Mouse (Mus musculus): ENCODE data around the gene Ugt1a6a. TPM values are rescaled to one million over a fixed set of nuclear protein-coding genes. Genes with fewer than 3 reads are reported as not detected.

The Ugt1a6a gene
- polyA plus RNA-seq, 1 experiment, result 2.2 TPM

GRCm38 (mm10) chr1:88226670-88227379 is 92.2 kb downstream of the Ugt1a6a start, which contains the start of gene Mroh2a:
Mroh2a (plus strand) TSS chr1:88226986.
- DNase-seq (ENCODE audit: extremely low spot score in 1 of 2, low spot score in 1 of 2), result no peak

- no peak for DNase-seq (ENCODE audit: extremely low spot score in 1 of 2, low spot score in 1 of 2)
Measured at GRCm38 (mm10) chr1:88227482-88227881, 92.9 kb downstream of the Ugt1a6a start.

GRCm38 (mm10) chr1:88228121-88228520 is 93.5 kb downstream of the Ugt1a6a start:
- no peak for DNase-seq (ENCODE audit: extremely low spot score in 1 of 2, low spot score in 1 of 2)

GRCm38 (mm10) chr1:88229566-88229965 is 95.0 kb downstream of the Ugt1a6a start:
- no peak for DNase-seq (ENCODE audit: extremely low spot score in 1 of 2, low spot score in 1 of 2)

- DNase-seq (ENCODE audit: extremely low spot score in 1 of 2, low spot score in 1 of 2), result no peak
Measured at GRCm38 (mm10) chr1:88229986-88230385, 95.4 kb downstream of the Ugt1a6a start.

GRCm38 (mm10) chr1:88230421-88230820 is 95.8 kb downstream of the Ugt1a6a start:
- no peak for DNase-seq (ENCODE audit: extremely low spot score in 1 of 2, low spot score in 1 of 2)

GRCm38 (mm10) chr1:88230981-88231802 is 96.6 kb downstream of the Ugt1a6a start:
- no peak for DNase-seq (ENCODE audit: extremely low spot score in 1 of 2, low spot score in 1 of 2)

GRCm38 (mm10) chr1:88231803-88232499 is 97.3 kb downstream of the Ugt1a6a start:
- DNase-seq (ENCODE audit: extremely low spot score in 1 of 2, low spot score in 1 of 2), result no peak

- no peak for DNase-seq (ENCODE audit: extremely low spot score in 1 of 2, low spot score in 1 of 2)
Measured at GRCm38 (mm10) chr1:88232664-88233380, 98.2 kb downstream of the Ugt1a6a start.

GRCm38 (mm10) chr1:88233421-88234247 is 99.0 kb downstream of the Ugt1a6a start:
- no peak for DNase-seq (ENCODE audit: extremely low spot score in 1 of 2, low spot score in 1 of 2)

- DNase-seq (ENCODE audit: extremely low spot score in 1 of 2, low spot score in 1 of 2), result no peak
Measured at GRCm38 (mm10) chr1:88234248-88234610, 99.6 kb downstream of the Ugt1a6a start.

- DNase-seq (ENCODE audit: extremely low spot score in 1 of 2, low spot score in 1 of 2), result no peak
Measured at GRCm38 (mm10) chr1:88234646-88235045, 100.0 kb downstream of the Ugt1a6a start.

- no peak for DNase-seq (ENCODE audit: extremely low spot score in 1 of 2, low spot score in 1 of 2)
Measured at GRCm38 (mm10) chr1:88235046-88235893, 100.7 kb downstream of the Ugt1a6a start.

- DNase-seq (ENCODE audit: extremely low spot score in 1 of 2, low spot score in 1 of 2), result no peak
Measured at GRCm38 (mm10) chr1:88235894-88236415, 101.3 kb downstream of the Ugt1a6a start.

GRCm38 (mm10) chr1:88237311-88237710 is 102.7 kb downstream of the Ugt1a6a start:
- DNase-seq (ENCODE audit: extremely low spot score in 1 of 2, low spot score in 1 of 2), result no peak

GRCm38 (mm10) chr1:88238771-88239170 is 104.2 kb downstream of the Ugt1a6a start:
- DNase-seq (ENCODE audit: extremely low spot score in 1 of 2, low spot score in 1 of 2), result no peak

- no peak for DNase-seq (ENCODE audit: extremely low spot score in 1 of 2, low spot score in 1 of 2)
Measured at GRCm38 (mm10) chr1:88240072-88240471, 105.5 kb downstream of the Ugt1a6a start.

- no peak for DNase-seq (ENCODE audit: extremely low spot score in 1 of 2, low spot score in 1 of 2)
Measured at GRCm38 (mm10) chr1:88240579-88240978, 106.0 kb downstream of the Ugt1a6a start.

GRCm38 (mm10) chr1:88243861-88244260 is 109.3 kb downstream of the Ugt1a6a start:
- DNase-seq (ENCODE audit: extremely low spot score in 1 of 2, low spot score in 1 of 2), result no peak

Data from frontal cortex, adult 2 months (tissue).